Mouse (Mus musculus) stomach, postnatal 0 days (tissue): ENCODE data around the gene Esr1.

Source experiments
- CTCF ChIP-seq: IDR thresholded peaks from 2 replicates; pipeline ENCODE4 v1.5.1; 2016; ENCODE audit warnings: antibody characterized with exemption, low read depth, mild to moderate bottlenecking, moderate library complexity
- EP300 ChIP-seq: optimal IDR thresholded peaks from 2 replicates; pipeline ENCODE3; 2016; ENCODE audit warnings: antibody characterized with exemption

DNA sequence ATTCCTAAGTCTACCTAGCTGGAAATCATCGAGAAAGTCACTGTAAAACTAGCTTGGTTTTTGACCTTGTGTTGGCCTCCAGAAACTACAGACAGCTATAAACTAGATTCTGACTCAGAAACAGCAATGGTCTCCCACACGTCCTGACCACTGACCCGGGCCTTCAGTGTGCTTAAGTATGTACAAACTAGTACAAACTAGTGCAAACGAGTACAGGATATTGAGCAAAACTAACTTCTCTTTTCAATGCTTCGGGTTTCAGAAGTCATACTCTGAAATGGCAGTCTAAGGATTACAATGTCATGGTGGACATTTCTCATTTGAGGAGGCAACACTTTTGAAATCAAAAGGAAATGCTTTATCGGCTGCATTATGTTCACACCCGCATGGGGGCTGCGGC is 433.1 kb downstream of the Esr1 start:
- TF ChIP-seq EP300, result no peak
- TF ChIP-seq CTCF, result no peak
